Mouse (Mus musculus) brain, embryonic 14.5 days (tissue): Measurements from ENCODE around the gene Esyt1.

ENCODE experiments used
- CTCF ChIP-seq: fragments of 200-500 bp; IDR thresholded peaks from 2 replicates; pipeline ENCODE4 v1.5.1; 2012; ENCODE audit warnings: inconsistent platforms, mild to moderate bottlenecking, moderate library complexity, borderline replicate concordance; ENCODE audit not compliant: insufficient read depth, insufficient read length; ENCODE audit errors: extremely low read depth
- POLR2A ChIP-seq: fragments of 200-500 bp; IDR thresholded peaks from 2 replicates; pipeline ENCODE4 v1.6.1; 2012; ENCODE audit warnings: mild to moderate bottlenecking, inconsistent platforms, borderline replicate concordance; ENCODE audit not compliant: poor library complexity, insufficient read depth, insufficient read length, severe bottlenecking; ENCODE audit errors: extremely low read depth

GRCm38 (mm10) chr10:128525671-128526308, at the start of gene Esyt1:
- TF ChIP-seq CTCF (peak; percentile 18; the same call in 1 of the 2 replicates), POLR2A (0 out of 2 replicates have a peak, but pooled peaks have one; percentile 33)
